Mouse (Mus musculus): ENCODE results near the gene Zc3h12b.
A peak's percentile ranks its signal among the peaks of the same experiment; 100 is the strongest.
"Not testable (repeated sequence)": the region's sequence is repeated elsewhere in the genome, so short reads cannot be mapped to it uniquely, and the experiment has no call there.

Zc3h12b gene

DNA sequence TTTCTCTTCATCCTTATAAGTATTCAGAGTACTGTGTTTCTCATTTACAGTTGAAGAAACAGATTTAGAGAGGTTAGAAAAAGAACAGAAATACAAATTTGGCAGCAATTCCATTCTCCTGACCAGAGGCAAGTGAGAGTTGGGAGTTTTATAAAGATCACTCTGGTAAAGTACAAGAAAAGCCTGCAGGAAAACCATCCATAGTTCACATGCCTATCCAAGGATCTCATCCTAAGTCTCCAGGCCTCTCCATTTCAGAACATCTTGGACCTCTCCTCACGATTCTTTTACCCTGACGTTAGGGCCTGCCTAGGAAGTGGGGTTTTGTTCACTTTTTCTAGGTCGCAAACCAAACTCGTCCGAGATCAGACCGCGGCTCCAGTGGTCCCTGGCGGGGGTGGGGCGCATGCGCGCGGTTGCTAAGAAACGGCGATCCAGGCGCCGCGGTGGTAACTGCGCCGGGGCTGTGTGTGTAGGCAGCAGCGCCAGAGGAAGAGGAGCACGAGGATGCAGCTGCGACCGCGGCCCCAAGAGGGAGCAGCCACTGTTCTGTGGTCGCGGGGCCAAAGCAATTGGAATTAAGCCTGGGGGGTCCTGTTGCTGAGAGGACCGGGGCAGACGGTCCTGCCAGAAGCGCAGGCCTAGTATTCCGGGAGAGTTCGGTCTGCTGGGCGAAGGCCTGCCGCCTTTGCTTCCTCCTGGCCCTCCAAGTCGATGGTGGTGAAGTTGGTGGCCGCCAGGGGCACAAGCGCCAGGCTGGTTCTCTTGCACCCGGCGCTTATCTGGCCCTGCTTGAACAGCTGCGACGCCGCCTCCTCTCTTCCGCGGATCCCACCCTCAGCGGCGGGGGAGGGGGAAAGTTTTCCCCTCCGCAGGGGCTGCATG is at the start of gene Zc3h12b:
Zc3h12b (plus strand) TSS at position 452 of the 885 bp plus-strand sequence.
- peak; percentile 32 to 68 for DNase-seq (ENCODE audit: low spot score in 2 of 2)

DNA sequence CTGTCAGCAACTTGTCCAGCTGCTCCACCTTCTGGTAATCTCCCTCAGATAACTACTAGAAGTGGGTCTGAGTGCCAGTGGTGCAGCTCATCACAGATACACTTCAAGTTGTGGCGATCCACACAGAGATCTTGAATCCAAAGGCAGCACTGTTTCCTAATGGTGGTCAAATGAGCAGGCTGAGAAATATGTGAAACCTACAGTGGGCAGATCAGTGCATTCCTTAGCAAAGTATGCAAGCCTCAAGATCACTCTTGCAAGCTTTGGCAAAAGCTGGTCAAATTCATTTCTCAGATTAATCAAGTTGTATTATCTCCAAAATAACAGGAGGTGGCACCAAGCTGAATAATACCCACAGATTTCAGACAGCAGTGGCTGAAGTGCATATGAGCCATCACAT is 29.3 kb upstream of the Zc3h12b start:
- no peak for DNase-seq (ENCODE audit: low spot score in 2 of 2)

DNA sequence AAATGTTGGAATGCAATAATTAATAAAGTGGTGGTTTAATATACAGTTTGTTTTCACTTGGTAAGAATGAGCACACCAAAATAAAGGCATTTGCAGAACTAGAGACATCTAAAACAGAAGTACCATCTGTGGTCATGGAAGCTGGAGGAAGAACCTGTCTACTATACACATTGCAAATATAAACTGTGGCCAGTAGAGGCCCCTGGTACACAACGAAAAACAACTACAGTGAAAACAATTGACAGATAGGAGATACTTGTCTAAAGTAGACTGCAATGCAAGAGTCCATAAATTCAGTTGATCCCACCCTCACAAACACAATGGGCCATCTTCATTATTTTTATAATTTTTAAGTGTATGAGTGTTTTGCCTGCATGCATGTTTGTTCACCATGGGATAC is 24.4 kb upstream of the Zc3h12b start:
- DNase-seq (ENCODE audit: low spot score in 2 of 2) = peak in 1 of 2 experiments; percentile 3

DNA sequence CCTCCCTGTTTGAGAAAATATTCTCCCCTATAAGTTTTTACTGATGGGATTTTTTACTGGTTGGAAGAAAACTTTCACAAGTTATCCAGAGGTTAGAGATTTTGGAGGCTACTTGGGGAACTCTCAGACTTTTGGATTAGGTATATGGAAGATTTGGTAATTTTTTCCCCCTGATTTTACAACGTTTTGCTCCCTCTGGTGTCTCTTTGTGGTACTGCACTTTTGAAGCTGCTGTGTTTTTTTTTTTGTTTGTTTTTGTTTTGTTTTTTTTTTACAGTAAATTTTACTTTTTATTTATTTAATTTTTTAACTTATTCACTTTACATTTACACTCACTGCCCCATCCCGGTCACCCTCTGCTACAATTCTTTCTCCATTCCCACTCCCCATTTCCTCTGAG is 26.8 kb downstream of the Zc3h12b start:
- no peak for DNase-seq (ENCODE audit: low spot score in 2 of 2)

DNA sequence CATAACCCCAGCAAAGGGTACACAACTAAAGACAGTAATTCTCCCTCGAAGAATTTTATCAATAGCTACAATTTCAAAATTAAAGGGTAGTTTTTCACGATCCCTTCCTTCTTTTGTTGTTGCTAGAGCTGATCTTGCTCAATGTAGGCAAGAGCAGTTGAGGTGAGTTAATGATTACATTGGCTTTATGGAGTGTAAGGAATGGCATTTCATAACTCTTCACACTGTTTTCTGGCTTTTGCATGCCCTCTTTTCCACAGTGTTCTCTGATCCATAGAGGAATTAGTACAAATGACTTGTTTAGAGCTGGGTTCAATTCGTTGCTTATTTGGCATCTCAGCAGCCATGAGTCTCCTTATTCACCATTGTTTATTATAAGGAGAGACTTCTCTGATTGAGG is 84.4 kb downstream of the Zc3h12b start:
- no peak for DNase-seq (ENCODE audit: low spot score in 2 of 2)

DNA sequence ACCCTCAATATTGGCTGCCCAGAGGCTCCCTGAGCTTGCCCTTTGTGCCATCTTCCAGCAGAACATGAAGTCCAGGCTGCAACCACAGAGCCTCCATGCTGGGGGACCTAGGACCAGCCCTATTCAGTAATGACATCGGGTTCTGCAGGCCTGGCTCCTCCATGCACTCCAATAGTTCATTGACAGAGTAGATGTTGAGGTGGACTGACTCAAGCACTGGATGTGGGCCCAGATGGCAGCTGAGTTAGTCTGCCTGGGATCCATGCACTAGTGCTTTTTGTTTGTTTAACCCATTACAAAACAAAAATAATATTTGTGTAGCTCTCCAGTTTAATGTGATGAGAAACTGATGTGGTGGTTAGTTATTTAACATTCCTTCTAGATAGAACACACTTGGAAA is 90.3 kb downstream of the Zc3h12b start:
- no peak for DNase-seq (ENCODE audit: low spot score in 2 of 2)

DNA sequence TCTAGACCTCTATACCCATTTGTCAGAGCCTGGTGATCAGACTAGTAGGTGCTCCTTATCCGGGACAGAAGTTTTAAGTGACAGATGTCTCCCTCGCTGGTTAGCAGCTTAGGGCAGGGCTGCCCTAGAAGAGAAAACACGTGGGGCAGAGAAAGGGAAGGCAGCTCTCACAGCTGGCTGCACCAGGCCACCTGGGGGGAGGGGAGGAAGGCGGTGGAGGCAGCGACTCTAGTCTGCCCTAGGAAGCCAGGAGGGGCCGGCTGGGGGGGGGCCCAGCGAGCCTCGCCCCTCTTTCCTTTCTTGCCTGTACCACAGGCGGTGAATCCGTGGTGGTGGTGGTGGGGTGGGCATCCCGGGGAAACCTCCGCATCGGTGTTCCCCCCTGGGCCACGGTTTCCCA is 141.3 kb downstream of the Zc3h12b start:
- no peak for DNase-seq (ENCODE audit: low spot score in 2 of 2)

DNA sequence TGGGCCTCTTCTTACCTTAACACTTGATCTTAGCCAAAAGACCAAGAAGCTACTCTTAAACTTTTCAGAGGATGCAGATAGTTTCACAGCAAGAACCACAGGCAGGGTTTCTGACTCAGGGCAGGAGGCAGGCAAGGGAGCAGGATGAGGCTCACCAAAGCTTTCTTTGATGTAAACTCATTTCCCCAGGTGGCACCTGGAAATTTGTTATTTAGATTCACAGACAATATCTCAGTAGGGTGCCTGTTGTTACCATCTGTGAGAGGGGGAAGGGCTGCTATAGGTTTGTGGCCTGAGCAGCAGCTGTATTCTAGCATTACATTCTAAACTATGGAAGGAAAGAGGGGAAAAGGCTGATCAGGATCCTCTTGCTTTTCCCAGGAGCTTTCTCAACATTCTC is 169.6 kb downstream of the Zc3h12b start:
- no peak for DNase-seq (ENCODE audit: low spot score in 2 of 2)

DNA sequence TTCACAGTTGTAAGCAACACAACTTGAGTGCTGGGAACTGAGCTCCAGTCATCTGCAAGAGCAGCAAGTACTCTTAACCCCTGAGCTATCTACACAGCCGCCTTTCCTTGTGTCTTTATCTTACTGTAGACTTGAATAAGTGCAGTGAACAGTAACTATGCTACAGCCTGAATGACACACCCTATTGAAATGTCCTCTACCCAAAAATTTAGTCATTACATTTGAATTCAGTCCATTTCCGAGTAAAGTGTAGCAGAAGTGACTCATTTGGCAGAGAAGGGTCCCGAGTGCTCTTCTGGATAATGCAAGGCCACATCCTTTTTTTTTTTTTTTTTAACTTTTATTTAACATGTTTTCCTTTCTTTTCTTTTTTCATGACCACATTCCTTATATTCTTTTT is 191.2 kb downstream of the Zc3h12b start:
- DNase-seq (ENCODE audit: low spot score in 2 of 2) = no peak

DNA sequence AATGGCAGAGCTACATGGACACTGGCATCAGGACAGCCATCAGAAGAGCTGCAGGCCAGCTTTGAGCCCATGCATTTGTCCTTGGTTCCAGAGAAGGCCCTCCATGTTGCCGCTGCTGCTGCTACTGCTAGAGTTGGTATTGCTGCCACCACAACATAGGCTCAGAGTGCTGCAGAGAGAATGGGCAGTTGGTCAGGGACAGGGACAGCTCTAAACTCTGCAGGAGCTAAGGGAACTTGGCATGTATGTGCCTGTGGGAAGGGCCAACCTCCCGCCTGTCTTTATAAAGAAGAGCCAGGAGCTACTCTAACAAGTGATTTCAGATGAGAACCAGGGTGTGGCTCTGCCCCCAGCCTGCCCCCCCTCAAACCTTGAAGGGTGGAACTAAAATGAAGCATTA is 224.0 kb downstream of the Zc3h12b start:
- DNase-seq (ENCODE audit: low spot score in 2 of 2) = no peak

DNA sequence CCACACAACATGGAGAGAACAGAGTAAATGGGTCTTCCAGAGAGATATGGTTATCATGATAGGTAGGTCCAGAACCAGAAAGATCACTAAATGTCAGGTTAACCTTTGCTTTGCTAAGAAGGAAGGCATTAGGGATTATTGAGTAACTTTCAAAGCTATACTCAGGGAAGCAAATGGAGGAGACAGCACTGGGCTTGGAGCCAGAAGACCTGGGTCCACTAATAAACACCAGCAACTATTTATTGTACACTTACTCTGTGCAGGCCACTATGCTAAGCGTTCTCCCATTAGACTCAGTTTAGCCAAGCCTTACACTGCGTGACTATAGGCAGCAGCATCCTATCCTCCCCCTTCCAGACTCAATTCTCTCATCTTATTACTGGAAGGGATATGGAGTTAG is 234.0 kb downstream of the Zc3h12b start:
- no peak for DNase-seq (ENCODE audit: low spot score in 2 of 2)

DNA sequence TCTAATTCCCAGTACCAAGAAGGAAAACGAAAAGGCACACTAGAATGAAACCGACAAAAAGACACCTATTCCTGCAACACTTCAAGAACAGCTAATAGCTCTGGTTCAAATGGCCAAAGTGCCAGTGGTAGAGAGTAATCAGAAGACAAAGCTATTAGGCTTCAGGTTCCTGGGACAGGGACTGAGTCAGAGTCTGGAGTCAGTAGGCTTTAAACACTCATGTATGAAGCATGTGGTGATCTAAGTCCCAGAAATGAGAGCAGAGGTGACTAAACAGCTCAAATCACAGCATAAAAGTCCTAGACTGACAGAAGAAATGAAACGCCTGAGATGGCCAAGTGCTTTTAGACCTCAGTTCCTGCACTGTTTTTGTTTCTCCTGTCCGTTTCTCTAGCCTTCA is 236.7 kb downstream of the Zc3h12b start:
- no peak for DNase-seq (ENCODE audit: low spot score in 2 of 2)

DNA sequence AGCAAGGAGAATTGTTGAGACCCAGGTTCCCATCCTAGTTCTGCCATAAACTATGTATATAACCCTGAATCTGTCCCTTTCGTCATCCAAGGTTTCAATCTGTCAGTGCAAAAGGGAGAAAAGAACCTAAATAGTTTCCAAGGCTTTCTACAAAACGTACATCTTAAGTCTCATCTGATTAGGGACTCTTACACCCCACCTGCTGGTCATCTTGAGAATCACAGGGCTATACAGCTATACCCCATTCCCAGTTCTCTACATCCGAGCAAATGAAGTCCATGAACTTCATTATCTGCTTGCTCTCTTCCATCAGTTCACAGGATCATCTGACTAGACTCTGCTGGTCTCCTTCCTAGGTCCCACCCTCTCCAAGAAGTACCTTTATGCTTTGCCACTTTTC is 239.3 kb downstream of the Zc3h12b start:
- peak in 1 of 2 experiments; percentile 52 for DNase-seq (ENCODE audit: low spot score in 2 of 2)

DNA sequence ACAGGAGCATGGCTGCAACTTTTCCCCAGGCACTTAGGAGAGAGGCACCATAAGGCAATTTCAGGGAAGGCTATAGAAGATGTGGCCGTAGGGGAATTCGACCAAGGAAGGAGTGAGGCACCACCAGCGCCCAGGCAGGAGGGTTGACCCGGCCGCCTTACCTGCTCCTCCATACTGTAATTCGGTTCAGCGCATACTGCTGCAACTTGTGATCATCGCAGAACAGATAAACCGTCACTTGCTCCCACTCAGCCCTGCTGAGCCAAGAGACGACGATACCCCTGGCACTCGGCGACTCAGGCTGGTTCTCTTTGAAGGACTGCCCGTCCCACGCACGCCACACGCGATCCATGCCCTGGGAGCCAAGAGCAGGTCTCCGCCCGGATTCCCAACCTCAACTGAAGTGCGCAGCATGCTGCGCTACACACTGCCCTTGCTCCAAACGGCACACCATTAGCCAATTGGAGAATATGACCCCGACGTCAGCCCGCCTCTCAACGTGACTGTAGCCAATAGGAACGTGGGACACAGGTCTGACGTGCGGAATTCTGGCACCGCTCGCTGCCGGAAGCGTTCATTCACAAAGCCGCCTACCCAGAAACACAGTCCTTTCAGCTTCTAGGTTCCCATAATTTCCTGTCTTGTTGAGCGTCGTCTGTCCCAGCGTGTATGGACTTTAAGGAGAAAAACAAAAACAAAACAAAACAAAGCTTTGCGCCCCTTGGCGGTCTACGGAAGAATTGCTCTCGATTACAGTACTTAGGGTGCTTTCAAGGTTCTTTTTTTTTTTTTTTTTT is 245.2 kb downstream of the Zc3h12b start, which contains the start of gene Las1l:
Las1l (minus strand) TSS at position 466 of the 797 bp plus-strand sequence.
- DNase-seq (ENCODE audit: low spot score in 2 of 2) = peak; percentile 88 to 93

DNA sequence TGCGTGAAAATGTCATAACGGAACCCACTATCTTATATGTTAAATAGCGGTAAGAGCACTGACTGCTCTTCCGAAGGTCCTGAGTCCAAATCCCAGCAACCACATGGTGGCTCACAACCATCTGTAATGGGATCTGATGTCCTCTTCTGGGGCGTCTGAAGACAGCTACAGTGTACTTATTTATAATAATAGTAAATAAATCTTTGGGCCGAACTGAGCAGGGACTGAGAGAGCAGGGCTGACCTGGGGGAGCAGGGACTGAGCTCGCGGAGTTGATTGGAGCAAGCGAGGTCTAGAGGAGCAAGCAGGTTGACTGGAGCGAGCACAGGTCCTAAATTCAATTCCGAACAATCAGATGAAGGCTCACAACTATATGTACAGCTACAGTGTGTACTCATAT is 246.0 kb downstream of the Zc3h12b start:
- DNase-seq (ENCODE audit: low spot score in 2 of 2) = not testable (repeated sequence)

DNA sequence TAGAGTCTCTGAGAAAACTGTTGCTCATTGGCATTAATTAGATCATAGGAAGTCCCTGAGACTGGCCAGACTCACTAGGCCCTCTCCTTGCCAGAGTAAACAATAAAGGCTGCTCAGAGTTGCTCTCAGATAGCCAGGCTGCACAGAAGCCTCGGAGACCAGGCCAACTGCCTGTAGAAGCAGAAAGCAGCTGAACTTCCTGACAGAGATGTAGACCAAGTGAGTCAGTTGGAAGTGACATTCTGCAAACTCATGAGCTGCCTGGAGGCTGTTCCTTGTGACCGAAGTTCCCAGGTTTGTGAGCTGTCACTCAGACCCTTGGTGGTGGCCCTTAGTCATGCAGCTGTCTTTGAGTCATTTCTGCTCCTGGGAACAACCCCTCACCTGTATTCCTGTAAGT is 251.9 kb downstream of the Zc3h12b start:
- DNase-seq (ENCODE audit: low spot score in 2 of 2) = no peak

DNA sequence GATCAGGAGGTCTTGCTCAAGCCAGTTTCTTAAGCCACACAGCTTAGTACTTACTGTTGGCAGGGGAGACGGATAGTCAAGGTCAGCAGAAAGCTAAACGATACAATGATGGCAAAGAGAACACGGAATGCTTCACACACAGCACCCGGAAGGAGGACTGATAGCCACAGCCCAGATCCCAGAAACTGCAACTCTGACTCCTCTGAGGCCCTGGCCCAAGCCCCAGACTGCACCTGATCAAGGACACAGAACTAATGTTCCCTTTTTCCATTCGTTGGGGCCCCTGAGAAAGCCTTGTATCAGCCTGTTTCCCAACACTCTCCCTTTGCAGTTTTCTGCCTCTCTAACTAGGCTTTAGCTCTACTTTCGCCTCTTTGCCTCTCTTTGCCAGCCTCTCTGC is 253.6 kb downstream of the Zc3h12b start:
- no peak for DNase-seq (ENCODE audit: low spot score in 2 of 2)

DNA sequence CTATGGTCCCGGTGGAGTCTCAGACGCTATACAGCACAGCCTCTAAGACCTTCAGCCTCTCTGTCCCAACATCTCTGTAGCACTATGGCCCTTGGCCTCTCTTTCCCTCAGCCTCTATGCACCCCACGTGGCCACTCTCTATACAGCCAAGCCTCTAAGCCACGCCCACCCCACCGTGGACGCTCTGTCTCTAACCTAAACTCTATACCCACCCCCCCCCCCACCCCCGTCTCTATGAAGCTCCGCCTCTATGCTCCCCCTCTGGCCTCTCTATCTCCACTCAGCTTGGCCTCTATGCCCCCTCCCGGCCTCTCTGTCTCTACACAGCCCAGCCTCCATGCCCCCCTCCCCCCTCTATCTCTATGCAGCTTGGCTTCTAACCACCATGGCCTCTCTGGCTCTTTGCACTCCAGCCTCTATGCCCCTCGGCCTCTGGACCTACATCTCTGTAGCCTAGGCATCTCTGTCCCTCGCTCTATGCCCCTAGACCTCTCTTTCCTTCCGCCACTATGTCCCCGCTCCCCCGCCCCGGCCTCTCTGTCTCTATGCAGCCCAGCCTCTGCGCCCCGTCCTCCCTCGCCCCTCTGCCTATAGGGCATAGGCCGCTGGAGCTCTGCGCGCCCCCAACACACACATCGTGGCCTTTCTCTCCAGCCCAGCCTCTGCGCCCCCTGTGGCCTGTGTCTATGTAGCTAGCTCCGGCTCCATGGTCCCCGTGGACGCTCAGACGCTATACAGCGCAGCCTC is 256.5 kb downstream of the Zc3h12b start:
- DNase-seq (ENCODE audit: low spot score in 2 of 2) = peak; percentile 9 to 42

DNA sequence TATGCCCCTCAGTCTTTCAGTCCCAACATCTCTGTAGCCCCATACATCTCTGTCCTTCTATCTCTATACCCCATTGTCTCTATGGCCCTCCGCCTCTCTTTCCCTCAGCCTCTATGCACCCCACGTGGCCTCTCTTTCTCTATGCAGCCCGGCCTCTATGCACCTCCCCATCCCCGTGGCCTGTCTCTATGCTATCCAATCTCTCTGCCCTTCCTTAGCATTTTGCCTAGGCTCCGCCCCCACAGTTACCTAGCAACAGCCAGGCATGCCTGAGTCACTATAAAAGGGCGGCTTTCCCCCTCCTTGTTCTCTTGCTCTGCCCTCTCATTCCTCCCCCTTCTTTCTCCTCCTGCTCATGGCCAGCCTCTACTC is 257.1 kb downstream of the Zc3h12b start:
- DNase-seq (ENCODE audit: low spot score in 2 of 2) = peak; percentile 71 to 76

DNA sequence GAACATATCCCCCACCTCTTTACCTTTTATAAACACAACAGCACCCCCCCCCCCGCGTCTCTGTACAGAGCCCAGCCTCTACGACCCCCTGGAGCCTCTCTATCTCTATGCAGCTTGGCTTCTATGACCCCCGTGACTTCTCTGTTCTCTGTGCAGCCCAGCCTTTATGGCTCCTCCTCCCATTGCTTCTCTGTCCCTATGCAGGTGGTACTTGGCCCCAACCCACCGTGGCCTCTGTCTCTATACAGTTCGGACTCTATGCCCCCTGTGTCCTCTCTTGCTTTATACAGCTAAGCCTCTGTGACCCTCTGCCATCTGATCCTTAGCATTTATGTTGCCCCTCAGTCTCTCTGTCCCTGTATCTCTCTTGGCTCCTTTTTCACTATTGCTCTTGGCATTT is 257.6 kb downstream of the Zc3h12b start:
- no peak for DNase-seq (ENCODE audit: low spot score in 2 of 2)

DNA sequence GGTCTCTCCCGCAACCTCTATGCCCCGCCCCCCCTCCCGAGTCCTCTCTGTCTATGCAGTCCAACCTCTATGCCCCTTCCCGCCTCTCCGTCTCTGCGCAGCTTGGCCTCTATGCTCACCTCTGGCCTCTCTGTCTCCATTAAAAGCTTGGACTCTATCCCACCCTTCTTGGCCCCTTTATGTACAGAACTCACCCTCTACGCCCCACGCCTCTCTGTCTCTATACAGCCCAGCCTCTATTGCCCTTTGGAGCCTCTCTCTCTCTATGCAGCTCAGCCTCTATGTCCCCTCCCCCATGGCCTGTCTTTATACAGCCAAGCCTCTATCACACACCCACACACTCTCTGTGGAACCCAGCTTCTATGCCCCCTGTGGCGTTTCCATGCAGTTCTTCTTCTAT is 258.5 kb downstream of the Zc3h12b start:
- DNase-seq (ENCODE audit: low spot score in 2 of 2) = no peak

Data from left cerebral cortex, adult 9 months (tissue).